Mouse (Mus musculus) adrenal gland, postnatal 14 days (tissue): ENCODE results near the gene Flrt1. TPM values are rescaled to one million over a fixed set of nuclear protein-coding genes. Genes with fewer than 3 reads are reported as not detected.

Experiments
- DNase-seq: peaks from one replicate; pipeline ENCODE4 v3.0.0; 2021; ENCODE audit warnings: mixed read lengths
- long read RNA-seq, 2 experiments: library from polyadenylated mRNA; stranded (forward); transcript quantifications; one replicate each; pipeline ENCODE4 v2.0.0; 2021
- total RNA-seq: library from RNA; stranded (reverse); gene quantifications from 2 replicates; pipeline ENCODE4 v1.2.3, GENCODE M21; 2021

Gene Flrt1
- total RNA-seq, result 1.2 and 1.5 TPM in 2 replicates
- long read RNA-seq, experiment 1, result 0 reads
- long read RNA-seq, experiment 2, result 0 reads

DNA sequence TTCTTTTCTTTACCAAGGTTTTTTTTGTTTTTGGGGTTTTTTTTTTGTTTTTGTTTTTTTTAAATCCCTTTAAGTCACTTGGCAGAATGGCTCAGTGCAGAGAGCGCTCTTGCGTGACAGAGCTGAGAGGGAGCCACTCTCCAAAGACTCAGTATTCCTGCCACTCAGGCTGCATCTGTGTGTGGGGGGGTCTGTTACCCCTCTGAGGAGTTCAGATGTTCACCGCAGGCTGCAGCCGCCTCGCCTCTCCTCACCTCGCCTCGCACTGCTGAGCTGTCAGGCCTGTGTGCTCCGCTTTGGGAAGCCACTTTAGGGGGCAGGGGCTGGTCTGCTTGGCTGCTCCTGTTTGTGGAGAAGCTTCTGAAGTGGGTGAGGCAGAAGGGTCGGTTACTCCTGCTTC lies at the start of gene Flrt1:
TSS of gene Flrt1 (minus strand) at position 186 of the 400 bp plus-strand sequence.
- DNase-seq, result no peak

DNA sequence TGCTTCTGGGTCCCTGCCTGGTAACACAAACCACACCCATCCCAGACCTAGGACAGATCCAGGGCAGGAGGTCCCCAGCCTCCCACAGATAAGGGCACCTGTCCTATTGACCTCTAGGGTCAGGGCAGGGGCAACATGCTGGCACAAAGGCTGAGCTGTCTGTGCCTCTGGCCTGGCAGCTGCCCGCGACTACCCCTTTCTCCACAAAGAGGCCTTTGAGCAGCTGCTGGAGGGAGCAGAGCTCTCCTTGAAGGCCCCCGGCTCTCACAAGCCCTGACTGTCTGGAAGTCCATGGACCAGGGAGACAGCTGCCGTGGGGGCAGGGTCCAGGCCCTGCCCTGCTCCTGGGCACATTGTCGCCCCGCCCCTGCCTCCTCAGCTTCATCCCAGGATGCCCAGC lies 49.7 kb upstream of the Flrt1 start:
- DNase-seq, result no peak

DNA sequence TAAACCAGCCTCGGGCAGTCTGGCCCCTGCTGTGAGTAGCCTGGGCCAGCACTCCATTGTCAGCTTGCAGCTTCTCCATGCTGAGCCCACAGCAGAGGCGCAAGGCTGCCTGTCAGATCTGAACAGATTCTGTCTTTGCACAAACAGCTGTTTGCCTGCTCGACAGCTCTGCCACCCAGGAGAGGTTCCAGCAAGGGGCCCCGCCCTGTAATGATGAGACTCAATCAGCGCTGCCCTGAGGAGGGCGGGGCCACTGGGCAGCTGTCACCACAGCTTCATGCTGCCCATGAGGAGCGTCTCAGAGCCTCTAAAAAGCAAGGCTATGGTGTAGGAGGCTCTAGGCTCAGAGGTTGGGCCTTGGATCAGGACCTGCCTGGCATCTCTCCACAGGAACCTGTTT lies 47.7 kb upstream of the Flrt1 start:
- DNase-seq, result peak; percentile 43

DNA sequence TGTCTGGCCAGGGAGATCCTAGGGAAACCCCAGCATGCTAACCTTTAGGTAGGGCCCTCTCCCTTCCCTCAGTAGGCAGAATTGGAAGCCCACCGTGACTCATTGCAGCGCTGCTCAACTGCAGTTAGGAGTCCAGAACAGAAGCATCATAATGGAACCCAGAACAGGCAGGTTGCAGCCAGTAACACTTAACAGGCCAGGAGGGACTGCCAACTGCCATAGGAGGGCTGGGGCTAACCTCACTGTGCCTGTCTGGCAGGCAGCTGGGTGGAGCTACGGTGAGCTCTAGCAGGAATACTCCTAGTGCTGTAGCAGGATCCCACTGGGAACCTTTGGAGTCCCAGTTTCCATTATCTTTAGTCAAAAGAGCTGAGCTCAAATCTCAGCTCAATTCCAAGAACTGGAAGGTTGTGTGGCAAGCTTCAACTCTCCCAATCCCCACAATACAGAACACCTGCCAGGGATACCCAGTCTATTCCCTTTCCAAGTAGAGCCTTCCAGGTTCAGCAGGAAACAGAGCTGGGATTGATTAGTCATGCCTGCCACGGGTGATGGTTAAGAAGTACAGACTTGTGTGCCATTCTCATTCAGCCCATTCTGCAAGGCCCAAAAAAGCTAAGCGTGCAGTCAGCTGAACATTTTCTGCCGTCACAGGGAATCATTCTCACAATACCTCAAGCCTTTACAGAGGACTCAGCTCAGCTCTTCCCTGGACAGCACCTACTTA lies 46.6 kb upstream of the Flrt1 start:
- no peak for DNase-seq

DNA sequence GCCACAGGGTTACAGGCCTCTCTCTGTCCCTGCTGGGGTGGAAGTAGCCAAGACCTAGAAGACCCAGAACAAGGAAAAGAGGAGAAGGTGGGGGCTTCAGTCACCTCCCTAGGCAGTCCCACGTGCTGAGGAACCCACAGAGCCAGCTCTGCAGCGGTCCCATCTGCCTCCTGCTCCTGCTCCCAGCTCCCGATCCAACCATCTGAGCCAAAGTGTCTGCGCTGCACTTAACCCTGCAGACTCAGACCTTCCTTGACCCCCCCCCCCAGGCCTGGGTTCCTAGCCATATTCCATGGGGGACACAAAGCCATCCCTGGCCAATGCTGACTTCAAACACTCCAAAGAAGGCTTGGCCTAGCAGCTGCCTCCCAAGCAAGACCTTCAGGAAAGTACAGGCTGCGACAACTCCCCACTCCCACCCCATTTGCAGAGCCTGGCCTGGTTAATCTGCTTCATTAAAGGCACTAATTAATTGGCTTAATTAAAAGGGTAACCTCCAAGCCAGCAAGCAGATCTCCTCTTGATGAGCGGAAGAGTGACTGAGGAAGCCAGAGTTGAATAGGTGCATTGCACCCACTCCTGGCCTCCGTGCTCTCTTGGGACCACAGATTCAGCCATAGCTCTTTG lies 45.9 kb upstream of the Flrt1 start:
- no peak for DNase-seq

DNA sequence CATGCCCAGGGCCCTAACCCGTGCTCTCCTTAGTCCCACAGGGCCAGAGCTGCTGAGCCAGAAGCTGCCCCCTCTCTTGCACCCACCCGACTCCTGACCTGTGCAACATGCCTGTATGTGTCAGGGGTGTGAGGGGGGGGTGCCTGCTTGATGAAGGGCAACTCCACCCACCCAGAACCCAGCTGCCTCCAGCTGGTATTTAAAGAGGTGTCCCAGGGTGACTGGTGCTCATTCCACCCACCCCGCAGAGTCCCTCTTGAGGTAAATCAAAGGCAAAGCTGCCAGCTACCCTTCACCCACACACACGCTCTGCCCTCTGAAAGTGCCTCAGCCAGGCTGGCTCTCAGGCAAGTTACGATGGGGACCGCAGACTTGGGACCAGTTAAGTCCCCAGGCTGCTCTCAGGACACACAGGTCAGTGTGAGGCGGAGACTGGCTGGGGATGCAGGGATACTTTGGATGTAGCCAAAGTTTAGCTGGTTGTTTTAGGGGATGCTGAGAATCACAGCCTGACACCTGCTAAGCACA lies 43.7 kb upstream of the Flrt1 start:
- DNase-seq, result peak; percentile 34

DNA sequence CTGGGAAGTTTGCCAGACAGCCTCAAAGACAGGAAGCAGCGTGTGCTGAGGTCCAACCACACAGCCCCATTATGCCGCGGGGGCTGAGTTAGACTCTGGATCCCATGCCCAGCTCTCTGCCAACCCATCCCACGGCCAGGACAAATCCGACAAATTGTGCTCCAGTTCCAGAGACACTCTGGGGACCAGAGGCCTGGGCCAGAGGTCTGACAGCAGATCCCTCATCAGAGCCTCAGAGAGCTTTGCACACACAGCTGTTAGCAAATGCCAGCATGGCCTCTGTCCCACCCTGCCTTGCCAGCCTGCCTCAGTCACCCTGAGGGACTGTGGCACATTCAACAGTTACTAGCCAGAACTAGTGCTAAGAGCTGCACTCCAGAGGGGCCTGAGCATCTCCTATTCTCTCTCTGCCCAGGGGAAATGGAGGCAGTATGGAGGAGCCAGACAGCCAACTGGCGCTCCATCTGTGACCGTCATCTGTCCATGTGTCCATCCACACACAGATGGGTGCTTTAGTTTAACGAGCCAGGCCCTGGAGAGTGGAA lies 43.1 kb upstream of the Flrt1 start:
- DNase-seq, result peak; percentile 38

DNA sequence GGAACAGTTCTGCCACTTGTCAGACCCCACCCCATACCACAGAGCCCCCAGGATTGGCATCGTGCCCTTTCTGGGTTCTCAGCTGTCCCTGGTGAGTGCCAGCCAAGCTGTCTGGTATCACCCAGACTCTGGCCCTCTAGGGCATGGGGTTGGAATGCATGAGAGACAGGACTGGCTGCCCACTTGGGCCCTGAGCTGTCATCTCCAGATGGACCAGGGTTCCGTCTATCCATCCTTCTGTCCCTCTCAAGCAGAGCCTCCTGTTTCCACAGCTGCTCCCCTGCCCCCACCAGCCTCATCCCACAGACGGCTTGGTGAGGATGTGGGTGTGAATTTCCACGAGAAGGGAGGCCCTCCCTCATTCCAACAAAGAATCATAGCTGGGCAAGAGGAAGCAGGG lies 42.6 kb upstream of the Flrt1 start:
- no peak for DNase-seq

DNA sequence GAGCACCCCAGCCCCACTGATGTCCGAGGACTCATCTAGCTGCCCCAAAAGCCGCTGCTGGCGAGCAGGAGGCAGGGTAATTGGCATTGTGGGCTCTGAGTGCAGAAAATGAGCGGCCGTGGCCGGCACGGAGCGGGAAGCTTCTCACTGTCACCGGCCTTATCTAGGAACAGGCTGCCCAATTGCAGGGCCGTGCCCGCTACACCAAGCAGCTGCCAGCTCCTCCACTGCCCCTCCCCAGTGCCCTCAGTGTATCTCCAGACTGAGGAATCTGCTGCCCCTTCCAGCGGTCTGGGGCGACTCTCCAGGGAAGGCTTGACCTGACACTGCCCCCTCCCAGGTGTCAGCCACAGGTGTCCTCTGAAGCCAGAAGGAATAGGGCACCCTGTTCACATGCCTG lies 40.8 kb upstream of the Flrt1 start:
- no peak for DNase-seq

DNA sequence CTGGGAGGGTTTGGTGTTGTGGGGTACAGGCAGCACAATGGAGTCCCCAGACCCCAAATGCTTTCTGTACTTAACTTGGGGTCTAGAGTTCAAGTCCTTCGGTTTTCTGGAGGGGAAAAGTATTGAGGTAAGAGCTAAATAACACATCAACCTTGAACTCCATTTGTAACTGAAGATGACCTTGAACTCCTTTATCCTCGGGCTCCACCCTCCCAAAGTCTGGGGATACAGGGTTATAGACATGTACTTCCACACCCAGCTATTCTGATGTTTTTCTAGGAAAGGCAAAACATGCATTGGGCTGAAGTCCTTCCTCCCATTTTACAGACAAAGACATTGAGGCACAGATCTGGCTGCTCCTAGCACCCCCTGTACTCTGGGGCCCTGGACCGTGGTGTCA lies 38.9 kb upstream of the Flrt1 start:
- DNase-seq, result no peak

DNA sequence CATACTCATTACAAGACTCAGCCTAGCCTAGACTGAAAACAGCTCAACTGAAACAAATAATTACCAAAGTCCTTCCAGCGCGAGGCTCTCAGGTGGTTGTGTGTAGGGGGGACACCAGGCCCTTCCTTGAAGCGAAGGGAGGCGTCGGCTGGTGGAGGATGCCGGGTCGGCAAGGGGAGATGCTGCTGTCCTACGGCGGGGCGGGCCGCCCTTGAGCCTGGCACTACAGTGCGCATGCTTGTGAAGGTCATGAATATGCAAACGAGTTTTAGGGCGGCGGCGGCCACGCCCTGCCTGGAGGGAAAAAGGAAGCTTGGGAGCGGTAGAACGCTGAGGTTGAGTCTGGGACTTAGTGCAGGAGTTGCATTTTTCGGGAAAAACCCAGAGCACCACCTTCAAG lies 38.3 kb upstream of the Flrt1 start:
- DNase-seq, result peak; percentile 86

DNA sequence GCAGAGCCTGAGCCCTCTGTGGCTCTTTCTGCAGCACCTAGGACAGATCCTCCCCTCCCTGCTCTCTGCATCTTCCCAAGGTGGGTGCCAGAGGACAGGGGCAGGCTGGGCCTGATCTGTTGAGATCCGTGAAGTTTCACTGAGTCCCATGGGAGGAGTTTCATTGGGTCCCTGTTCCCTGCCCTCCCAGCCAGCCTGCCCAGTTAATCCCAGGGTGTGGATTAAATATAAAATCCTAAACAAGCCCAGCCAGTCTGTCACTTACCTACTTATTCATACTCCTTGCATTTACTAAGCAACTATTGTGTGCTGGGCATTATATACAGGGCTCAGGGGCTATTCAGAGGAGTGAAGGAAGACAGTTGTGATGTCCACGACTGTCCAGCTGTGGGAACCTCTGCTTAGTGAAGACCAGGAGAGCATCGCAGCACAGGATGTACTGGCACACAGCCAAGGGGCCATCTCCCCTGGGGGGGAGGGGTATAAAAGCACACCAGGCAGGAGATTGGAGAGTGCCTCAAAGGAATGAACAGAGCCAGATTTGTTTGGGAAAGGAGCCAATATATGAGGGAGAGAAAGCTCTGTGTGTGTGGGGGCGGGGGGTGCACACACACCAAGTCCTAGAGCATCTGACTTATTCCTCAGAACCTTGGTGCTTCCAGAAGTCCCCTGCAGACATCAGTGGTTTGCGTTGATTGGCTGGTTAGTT lies 36.8 kb upstream of the Flrt1 start:
- DNase-seq, result no peak

DNA sequence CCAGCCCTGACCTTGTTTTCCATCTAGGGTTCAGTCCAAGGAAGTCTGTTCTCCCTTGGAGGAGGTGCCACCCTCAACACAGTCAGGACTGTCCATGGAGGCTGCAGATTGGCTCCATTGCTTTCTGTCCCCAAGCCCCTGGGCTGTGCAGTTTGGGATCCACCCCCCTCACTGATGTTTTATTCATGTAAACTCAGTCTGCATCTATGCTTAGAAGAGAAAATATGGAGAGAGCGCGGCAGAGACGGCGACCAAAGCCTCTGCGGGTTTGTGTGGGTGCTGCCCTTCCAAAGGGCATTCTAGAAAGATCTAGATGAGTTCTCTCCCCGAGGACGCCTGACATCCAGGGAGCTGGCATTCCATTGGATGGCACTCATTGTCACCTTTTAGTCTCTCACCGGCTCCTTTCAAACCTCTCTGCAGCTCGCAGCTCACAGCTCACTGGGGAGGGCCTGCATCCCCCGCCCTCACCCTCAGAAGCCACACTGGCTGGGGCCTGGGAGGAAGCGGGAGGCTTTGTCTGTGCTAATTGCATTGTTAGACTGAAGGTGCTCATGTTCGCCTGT lies 35.4 kb upstream of the Flrt1 start:
- DNase-seq, result no peak

DNA sequence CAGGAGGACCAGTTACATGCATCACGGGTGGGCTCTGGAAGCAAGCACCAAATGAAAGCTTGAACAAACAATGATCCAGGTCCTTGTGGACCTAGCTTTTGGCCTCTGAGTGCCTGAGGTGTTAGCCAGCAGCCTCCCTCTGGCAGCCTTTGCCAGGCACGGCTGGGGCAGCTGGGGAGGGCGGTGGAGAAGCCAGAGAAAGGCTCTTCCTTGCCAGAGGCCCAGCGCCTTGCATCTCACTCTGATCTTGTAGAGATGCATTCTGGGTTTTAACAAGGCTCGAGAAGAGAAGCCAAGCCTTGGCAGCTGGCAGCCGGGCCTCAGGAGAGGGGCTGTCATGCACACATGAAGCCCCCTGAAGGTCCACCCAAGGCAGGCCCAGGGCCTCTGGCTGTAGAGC lies 34.8 kb upstream of the Flrt1 start:
- peak; percentile 41 for DNase-seq

DNA sequence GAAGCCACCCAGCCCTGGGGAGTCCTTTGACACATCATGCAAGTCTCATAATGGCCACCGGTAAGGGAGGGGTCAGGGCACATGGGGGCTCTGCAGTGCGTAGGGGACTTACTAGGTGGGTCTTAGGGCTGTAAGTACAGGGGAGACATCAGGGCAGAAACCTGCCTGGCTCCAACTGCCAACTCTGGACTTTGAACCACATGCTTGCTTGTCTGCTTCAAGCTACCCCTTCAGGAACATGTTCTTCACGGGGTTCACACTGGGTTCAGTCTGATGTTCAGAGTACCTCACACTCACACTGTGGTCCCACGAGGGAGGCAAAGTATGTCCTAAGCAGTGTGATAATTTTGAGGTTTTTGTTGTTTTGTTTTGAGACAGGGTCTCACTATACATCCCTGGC lies 33.8 kb upstream of the Flrt1 start:
- no peak for DNase-seq

DNA sequence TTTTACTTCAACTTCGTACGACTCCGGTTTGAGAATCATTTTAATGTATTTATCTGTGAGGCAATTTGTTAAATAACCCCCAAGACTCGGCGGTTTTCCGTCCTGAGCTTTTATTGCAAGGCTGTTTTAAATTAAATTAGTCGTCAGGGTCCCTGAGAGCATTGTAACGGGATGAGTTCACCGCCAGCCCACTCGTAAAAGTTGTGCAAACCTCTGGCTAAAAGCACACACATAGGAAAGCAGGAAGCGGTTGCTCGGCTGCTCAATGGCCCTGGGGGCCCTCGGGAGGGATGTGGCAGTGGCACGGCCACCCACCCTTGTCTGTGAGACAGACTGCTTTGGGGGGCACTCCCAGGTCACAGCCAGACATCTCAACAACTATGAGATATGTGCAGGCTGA lies 32.8 kb upstream of the Flrt1 start:
- no peak for DNase-seq

DNA sequence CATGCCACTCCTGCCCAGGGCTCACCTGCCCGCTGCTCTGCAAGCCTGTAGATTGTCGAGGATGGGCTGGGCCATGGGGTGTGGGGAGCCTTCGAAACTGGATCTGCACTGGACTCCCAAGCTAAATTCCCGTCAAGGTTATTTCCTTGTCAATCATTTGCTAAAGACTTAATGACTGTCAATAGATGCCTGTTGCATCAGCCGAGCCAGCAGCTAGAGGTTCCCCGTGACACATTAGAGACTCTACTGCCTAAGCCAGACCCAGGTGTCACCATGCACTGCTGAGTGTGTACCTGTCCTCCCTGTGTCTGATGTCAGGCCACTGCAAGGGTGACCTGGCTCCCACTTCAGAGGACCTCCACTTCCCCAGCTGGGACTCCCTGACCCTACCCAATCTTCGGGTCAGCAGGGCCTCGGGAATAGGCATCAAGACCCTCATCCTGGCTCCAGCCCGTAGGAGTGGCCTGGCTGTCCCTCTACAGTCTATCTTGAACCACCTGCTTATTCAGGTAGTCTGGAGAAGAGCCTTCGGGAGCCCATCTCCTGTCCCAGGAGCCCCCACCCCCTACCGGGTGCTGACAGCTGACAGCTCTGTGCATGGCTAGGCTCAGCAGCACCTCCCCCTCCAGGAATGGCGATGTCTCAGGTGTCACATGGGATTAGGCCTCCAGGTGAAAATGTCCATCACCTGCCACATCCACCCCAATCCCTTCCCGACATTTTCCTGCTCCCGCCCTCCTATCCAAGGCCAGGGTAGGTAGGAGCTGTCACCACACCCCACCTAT lies 31.4 kb upstream of the Flrt1 start:
- no peak for DNase-seq

DNA sequence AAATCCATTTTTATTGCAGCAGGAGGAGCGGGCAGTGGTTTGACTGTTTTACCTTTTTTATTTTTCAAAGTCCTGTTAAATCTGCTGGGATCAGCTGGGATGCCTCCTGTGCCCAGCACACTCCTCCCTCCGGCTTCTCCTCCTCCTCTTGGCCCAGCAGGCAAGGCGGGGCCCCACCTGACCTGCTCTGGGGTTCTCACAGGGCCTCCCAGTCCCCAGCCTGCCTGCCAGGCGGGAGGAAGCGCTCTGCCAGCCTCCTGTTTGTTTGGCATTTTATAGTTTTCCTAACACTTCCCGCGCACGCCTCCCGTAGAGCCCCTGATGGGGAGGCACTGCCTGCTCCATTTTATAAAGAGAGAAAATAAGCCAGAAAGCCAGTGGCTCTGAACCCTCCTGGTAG lies 30.5 kb upstream of the Flrt1 start:
- no peak for DNase-seq

DNA sequence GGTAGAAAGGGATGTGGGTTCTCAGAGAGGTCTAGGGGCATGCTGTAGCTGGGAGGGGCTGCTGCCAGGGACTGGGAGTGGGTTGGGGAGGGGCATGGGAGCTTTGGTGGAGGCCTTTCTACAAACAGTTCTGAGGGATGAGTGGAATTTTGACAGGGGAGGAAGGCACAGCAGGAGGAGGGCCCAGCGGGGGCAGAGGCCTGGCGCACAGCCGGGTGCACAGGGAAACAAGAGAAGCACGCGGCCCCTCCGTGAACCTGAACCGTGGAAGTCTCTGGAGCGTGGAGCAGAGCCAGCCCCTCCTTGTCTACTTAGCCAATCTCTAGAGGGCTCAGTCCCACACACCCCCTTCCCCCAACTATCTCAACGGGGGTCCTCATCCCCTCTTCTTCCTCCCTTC lies 30.0 kb upstream of the Flrt1 start:
- DNase-seq, result no peak

DNA sequence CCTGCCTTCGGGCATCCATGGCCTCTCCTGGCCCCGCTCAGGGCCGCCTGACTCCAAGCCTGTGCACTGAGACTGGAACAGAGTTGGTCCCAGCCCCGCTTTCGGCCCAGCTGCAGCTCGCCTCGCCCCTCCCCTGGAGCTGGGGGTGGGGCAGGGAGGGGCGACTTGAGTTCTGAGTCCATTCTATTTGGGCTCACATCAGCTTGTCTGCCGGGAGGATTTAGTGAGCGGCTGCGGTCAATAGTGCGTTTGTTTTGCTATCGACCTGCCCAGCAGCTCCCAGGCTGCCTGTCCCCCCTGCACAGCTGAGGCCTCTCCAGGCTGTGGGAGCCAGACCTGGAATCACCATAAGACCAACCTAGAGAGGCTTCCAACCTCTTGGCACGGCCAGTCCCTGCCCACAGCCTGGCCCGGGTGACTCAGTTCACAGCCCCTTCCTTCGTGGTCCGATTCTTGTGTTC lies 29.1 kb upstream of the Flrt1 start:
- no peak for DNase-seq

DNA sequence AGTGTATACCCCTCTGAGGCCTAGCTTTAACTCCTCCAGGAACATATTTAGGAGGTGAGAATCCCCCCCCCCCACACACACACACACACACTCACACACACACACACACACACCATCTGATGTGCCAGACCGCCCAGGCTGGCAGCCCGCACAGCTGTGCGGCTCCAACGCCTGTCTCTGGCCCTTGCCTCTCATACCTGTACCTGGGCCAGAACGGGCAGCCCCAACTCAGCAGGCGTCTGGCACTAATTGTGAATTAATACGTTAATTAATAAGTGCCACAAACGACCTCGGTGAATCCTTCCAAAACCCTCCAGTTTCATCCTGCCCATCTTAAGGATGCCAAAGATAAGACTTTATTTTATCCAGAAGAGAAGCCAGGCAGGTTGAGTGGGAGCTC lies 27.9 kb upstream of the Flrt1 start:
- no peak for DNase-seq

DNA sequence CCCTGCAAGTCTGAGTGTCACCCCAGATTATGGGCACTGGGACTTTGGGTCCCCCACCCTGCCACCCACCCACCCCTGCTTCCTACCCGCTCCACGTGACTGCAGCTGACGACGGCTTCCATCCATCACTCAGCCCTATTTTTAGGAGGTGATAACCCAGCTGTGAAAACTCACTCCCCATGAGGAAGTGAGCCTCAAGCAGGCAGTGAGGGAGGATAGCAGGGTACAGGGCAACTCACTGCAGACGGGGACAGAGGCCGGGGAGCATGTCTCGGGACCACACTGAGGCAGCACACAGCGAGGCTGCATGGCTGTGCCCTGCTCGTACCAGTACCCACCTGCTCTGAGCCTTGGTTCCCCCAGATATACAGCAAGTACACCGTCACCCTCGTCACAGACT lies 24.8 kb upstream of the Flrt1 start:
- no peak for DNase-seq
